Mouse (Mus musculus) kidney, postnatal 0 days (tissue): Measurements from ENCODE around the gene Ccdc93. TPM values are rescaled to one million over a fixed set of nuclear protein-coding genes. Genes with fewer than 3 reads are reported as not detected.

ENCODE experiments used
- ATAC-seq: fragments of 200-750 bp; cut with Nextera tagmentation; replicated peaks from 2 replicates; pipeline ENCODE4 v1.8.0; 2017; ENCODE audit warnings: low read depth, moderate number of reproducible peaks, moderate TSS enrichment, moderate library complexity; ENCODE audit not compliant: low FRiP score
- DNase-seq: peaks from one replicate; pipeline ENCODE4 v3.0.0-alpha.2; 2016; ENCODE audit warnings: low spot score
- H3K27ac ChIP-seq: fragments of 300-500 bp; sonication (generic); 2 replicates; pipeline ENCODE4 v1.5.1; 2014; ENCODE audit warnings: mild to moderate bottlenecking
- H3K27me3 ChIP-seq: fragments of 300-500 bp; sonication (generic); 2 replicates; pipeline ENCODE4 v1.6.1; 2014; ENCODE audit warnings: low read length, mixed read lengths; ENCODE audit not compliant: insufficient read depth
- H3K36me3 ChIP-seq: fragments of 300-500 bp; sonication (generic); 2 replicates; pipeline ENCODE4 v1.6.1; 2014; ENCODE audit warnings: low read length, mixed read lengths; ENCODE audit not compliant: insufficient read depth
- H3K4me1 ChIP-seq: fragments of 300-500 bp; sonication (generic); replicated peaks from 2 replicates; pipeline ENCODE4 v1.6.1; 2014; ENCODE audit warnings: antibody characterized with exemption, low read length, mixed read lengths; ENCODE audit not compliant: insufficient read depth
- H3K4me2 ChIP-seq: fragments of 300-500 bp; sonication (generic); 2 replicates; pipeline ENCODE4 v1.6.1; 2014; ENCODE audit warnings: mild to moderate bottlenecking, low read length, moderate library complexity, mixed read lengths
- H3K4me3 ChIP-seq: fragments of 300-500 bp; sonication (generic); replicated peaks from 2 replicates; pipeline ENCODE4 v1.5.1; 2014; ENCODE audit warnings: low read depth, low read length
- H3K9ac ChIP-seq: fragments of 300-500 bp; sonication (generic); 2 replicates; pipeline ENCODE4 v1.6.1; 2014; ENCODE audit warnings: low read depth, low read length
- H3K9me3 ChIP-seq: fragments of 300-500 bp; sonication (generic); replicated peaks from 2 replicates; pipeline ENCODE4 v1.6.1; 2016; ENCODE audit warnings: low read length, inconsistent platforms, mixed read lengths
- CTCF ChIP-seq: IDR thresholded peaks from 2 replicates; pipeline ENCODE4 v1.5.1; 2016; ENCODE audit warnings: antibody characterized with exemption, low read depth, mild to moderate bottlenecking, moderate library complexity
- WGBS: fragments of 180-500 bp; shearing (Covaris S2); extraction: QIAGEN DNeasy Blood & Tissue Kit; methylation state at CpG from one replicate; pipeline ENCODE4 v1.1.7; 2014; 5-methylcytosine and 5-hydroxymethylcytosine counted together
- polyA plus RNA-seq: library from polyadenylated mRNA; unstranded; fragments of >200 nt; fragmentation: Nextera tagmentation; extraction: Ambion mirVana; gene quantifications from 2 replicates; pipeline ENCODE4 v1.2.1, GENCODE M21; 2015

The Ccdc93 gene
- polyA plus RNA-seq, 1 experiment from 2014 or later = 6.4 TPM

DNA sequence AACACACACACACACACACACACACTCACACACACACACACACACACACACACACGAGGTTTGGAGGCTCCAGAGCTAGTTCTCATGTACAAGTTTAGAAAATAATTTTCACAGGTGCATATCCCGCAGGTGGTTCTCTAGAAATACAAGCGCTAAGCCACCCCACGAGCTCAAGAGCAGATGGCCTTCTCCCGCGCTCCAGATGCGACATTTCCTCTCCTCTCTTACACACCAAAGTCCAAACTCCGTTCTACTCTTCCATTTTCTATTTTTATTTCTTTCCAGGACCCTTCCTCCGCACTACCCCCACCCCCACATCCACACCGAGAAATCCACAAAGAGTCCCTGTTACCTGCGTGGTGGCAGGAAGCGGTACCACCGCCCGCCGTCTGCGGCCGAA, 96.2 kb downstream of the Ccdc93 start:
- no peaks in the 10 kb centered on the region for H3K9me3 ChIP-seq
- H3K27me3 ChIP-seq = peaks cover 13% of the 10 kb centered on the region
- TF ChIP-seq CTCF = no peak
- WGBS = 50% methylated on average over 17 of the region's 17 CpGs
- H3K4me1 ChIP-seq = 0 out of 2 replicates have a peak, but pooled peaks cover 14% of the 10 kb centered on the region
- H3K27ac ChIP-seq = no peak overlapping the region
- H3K4me3 ChIP-seq = peak overlapping the region; percentile 13; the same call in 1 of the 2 replicates
- DNase-seq (no peak), ATAC-seq (no peak)
- no peaks in the 10 kb centered on the region for H3K36me3 ChIP-seq
- H3K9ac ChIP-seq = no peak overlapping the region
- H3K4me2 ChIP-seq = peak overlapping the region; percentile 47

DNA sequence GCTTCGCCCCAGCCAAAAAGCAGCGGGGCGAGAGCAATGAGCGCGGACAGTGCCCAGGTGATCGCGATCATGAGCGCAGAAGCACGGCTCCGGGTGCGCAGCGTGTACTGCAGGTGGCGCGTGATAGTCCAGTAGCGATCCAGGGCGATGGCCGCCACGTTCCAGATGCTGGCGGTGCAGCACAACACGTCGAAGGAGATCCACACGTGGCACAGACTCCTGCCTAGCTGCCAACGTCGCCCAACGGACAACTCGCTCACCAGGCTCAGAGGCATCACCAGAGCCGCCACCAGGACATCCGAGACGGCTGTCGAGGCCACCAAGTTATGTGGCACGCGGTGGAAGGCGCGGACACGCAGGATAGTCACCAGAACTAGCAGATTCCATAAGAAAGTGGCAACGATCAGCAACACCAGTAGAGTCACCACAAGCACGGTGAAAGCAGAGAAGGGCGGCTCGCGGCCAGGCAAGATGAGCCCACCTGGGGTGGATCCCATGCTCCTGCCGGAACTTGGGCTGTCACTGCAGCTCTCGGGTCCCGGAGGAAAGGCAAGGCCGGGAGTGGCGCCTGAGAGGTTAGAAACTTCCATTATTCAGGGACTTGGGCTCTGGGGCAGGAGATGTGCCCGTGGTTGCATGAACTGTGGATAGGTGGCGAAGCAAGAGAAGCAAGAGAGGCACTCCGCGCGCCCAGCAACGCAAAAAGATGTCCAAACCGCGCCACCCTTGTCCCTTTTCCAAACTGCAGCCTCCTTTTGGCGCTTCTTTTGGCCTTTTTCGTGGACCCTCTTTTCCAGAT, 97.0 kb downstream of the Ccdc93 start:
- 16% methylated on average over 55 of the region's 55 CpGs for WGBS
- Histone ChIP-seq H3K4me2 (peak overlapping the region; percentile 47), H3K4me3 (peak overlapping the region; percentile 13), H3K9me3 (no peaks in the 10 kb centered on the region), H3K9ac (no peak overlapping the region), H3K4me1 (0 out of 2 replicates have a peak, but pooled peaks cover 14% of the 10 kb centered on the region), H3K36me3 (no peaks in the 10 kb centered on the region), H3K27ac (no peak overlapping the region), H3K27me3 (peaks cover 13% of the 10 kb centered on the region)
- peak; percentile 49; the same call in 1 of the 2 replicates for ATAC-seq
- TF ChIP-seq CTCF = no peak
- no peak for DNase-seq

DNA sequence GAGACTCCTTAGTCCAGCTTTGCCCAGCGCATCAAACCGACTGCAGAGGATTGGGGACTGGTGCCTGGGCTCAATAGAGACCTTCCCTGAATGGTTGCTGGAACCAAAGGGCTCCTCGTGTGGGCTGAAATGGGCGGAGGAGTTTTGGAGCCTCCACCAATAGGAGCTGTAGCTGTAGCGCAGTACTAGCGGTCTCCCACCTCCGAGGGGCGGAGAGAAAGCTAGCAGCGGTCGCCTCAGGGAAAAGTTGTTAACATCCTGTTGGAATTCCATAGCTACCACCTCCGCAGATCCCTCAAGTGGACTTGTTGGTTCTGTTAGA, 97.5 kb downstream of the Ccdc93 start, which contains the start of gene Htr5b:
Gene Htr5b, minus strand, starts transcription at position 67 of the 322 bp plus-strand sequence.
- WGBS = 6% methylated on average over 11 of the region's 11 CpGs
- ATAC-seq = peak; percentile 78

DNA sequence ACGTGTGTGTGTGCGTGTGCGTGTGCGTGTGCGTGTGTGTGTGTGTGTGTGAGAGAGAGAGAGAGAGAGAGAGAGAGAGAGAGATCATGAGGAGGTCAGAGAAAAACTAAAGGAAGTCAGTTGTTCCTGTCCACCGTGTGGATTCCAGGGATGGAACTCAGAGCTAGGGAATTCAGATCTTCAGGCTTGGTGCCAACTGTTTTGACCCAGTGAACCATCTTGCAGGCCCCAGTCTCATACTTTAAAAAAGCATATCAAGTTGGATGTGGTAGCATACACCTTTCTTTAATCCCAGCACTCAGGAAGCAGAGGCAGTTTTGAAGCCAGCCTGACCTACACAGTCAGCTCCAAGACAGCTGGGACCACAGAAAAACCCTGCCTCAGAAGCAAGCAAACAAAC, 98.4 kb downstream of the Ccdc93 start:
- Histone ChIP-seq H3K36me3 (no peaks in the 10 kb centered on the region), H3K27me3 (peaks cover 13% of the 10 kb centered on the region), H3K4me3 (no peak overlapping the region), H3K9ac (no peak overlapping the region), H3K9me3 (no peaks in the 10 kb centered on the region), H3K4me1 (0 out of 2 replicates have a peak, but pooled peaks cover 14% of the 10 kb centered on the region), H3K4me2 (no peak overlapping the region), H3K27ac (no peak overlapping the region)
- 82% methylated on average over 6 of the region's 6 CpGs for WGBS
- DNase-seq (no peak), ATAC-seq (no peak)
- TF ChIP-seq CTCF = no peak

More for the DNA sequence above, 97.5 kb downstream of the Ccdc93 start, which contains the start of gene Htr5b:
- H3K4me3 ChIP-seq = peak within 1 kb of the TSS; percentile 13
- DNase-seq = peak; percentile 66
- no peak within 1 kb of the TSS for H3K9ac ChIP-seq
- TF ChIP-seq CTCF = no peak
- H3K27ac ChIP-seq = no peak within 1 kb of the TSS
- H3K9me3 ChIP-seq = no peaks in the 10 kb centered on the region
- H3K4me2 ChIP-seq = peak within 1 kb of the TSS; percentile 47
- H3K36me3 ChIP-seq = no peaks in the 10 kb centered on the region
- 0 out of 2 replicates have a peak, but pooled peaks cover 14% of the 10 kb centered on the region for H3K4me1 ChIP-seq
- H3K27me3 ChIP-seq = peaks cover 13% of the 10 kb centered on the region

DNA sequence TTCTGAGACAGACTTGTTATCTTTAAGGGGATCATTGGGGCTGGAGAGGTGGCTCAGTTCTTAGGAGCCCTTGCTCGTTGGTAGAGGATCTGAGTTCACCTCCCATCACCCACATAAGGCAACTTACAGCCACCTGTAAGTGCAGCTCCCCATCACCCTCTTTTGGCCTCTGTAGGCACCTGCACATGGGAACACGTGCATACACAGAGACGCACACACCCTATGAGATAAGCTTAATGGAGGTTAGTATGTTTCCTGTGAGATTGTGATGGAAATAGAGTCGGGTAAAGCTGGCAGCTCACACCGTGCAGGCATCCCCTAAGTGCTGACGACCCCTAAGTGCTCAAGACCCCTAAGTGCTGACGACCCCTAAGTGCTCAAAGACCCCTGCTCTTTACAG, 100.6 kb downstream of the Ccdc93 start:
- TF ChIP-seq CTCF = no peak
- WGBS = 66% methylated on average over 7 of the region's 7 CpGs

DNA sequence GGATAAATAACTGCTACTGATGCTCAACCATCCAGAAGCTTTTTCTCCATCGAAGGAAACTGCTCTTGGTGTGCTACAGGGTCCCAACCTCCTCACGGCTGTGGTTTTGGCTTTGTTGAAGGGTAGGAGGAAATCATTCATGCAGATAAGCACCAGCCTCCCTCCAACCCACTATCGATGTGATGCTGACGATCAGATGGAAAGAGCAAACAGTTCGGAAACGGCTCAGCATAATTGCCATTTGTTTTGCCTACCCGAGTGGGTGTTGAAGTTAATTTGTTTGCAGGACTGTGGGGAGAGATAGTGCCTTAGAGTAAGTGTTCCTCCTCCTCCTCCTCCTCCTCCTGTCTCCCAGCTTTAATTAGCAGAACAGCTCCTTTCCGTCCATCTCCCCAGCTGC, 109.5 kb downstream of the Ccdc93 start:
- WGBS = 45% methylated on average over 8 of the region's 8 CpGs
- H3K36me3 ChIP-seq = no peaks in the 10 kb centered on the region
- H3K27me3 ChIP-seq = no peaks in the 10 kb centered on the region
- H3K27ac ChIP-seq = no peak overlapping the region
- H3K4me2 ChIP-seq = no peak overlapping the region
- no peak overlapping the region for H3K9ac ChIP-seq
- DNase-seq (no peak), ATAC-seq (no peak)
- TF ChIP-seq CTCF = no peak
- H3K4me1 ChIP-seq = no peaks in the 10 kb centered on the region
- H3K9me3 ChIP-seq = no peaks in the 10 kb centered on the region
- no peak overlapping the region for H3K4me3 ChIP-seq

More for the DNA sequence above, 100.6 kb downstream of the Ccdc93 start:
- H3K27ac ChIP-seq = no peak overlapping the region
- H3K36me3 ChIP-seq = no peaks in the 10 kb centered on the region
- H3K4me3 ChIP-seq = no peak overlapping the region
- H3K4me2 ChIP-seq = no peak overlapping the region
- H3K9ac ChIP-seq = no peak overlapping the region
- peaks cover 13% of the 10 kb centered on the region for H3K27me3 ChIP-seq
- H3K9me3 ChIP-seq = no peaks in the 10 kb centered on the region
- H3K4me1 ChIP-seq = 0 out of 2 replicates have a peak, but pooled peaks cover 14% of the 10 kb centered on the region
- DNase-seq (no peak), ATAC-seq (no peak)
